Mouse (Mus musculus) ES-E14 (cell line): ENCODE results near the gene Gpatch3. TPM values are rescaled to one million over a fixed set of nuclear protein-coding genes. Genes with fewer than 3 reads are reported as not detected.

Experiments
- DNase-seq: peaks from one replicate; pipeline ENCODE4 v3.0.0-alpha.2; 2013; ENCODE audit warnings: low read depth, low spot score
- H3K27ac ChIP-seq: 2 replicates; pipeline ENCODE4 v1.5.1; 2012; ENCODE audit warnings: low read depth, mild to moderate bottlenecking, low read length, moderate library complexity, mixed read lengths; ENCODE audit not compliant: poor library complexity, insufficient read depth, severe bottlenecking
- H3K36me3 ChIP-seq: 2 replicates; pipeline ENCODE4 v1.6.1; 2012; ENCODE audit warnings: mild to moderate bottlenecking, low read length, moderate library complexity, mixed read lengths; ENCODE audit not compliant: control insufficient read depth, poor library complexity, insufficient read depth, severe bottlenecking
- H3K4me1 ChIP-seq, 2 experiments: fragments of 150-350 bp in 1 of 2; sonication (generic) in 1 of 2; 2 replicates each; pipeline ENCODE4 v1.6.1; 2012; ENCODE audit warnings: low read length in 2 of 2, mild to moderate bottlenecking in 1 of 2, mixed read lengths in 1 of 2; ENCODE audit not compliant: control insufficient read depth in 2 of 2, insufficient read depth in 2 of 2, poor library complexity in 1 of 2
- H3K4me3 ChIP-seq, 2 experiments: fragments of 150-350 bp in 1 of 2; sonication (generic) in 1 of 2; 2 replicates each; pipeline ENCODE4 v1.5.1; 2012; ENCODE audit warnings: low read length in 2 of 2, low read depth in 1 of 2, mild to moderate bottlenecking in 1 of 2, mixed read lengths in 1 of 2; ENCODE audit not compliant: insufficient read depth in 1 of 2, poor library complexity in 1 of 2, severe bottlenecking in 1 of 2
- H3K9ac ChIP-seq: 2 replicates; pipeline ENCODE4 v1.6.1; 2012; ENCODE audit warnings: low read depth, mild to moderate bottlenecking, low read length, mixed read lengths; ENCODE audit not compliant: poor library complexity, insufficient read depth, severe bottlenecking
- H3K9me3 ChIP-seq: fragments of 150-350 bp; sonication (generic); 2 replicates; pipeline ENCODE4 v1.6.1; 2012; ENCODE audit warnings: low read depth, mild to moderate bottlenecking, low read length; ENCODE audit not compliant: control insufficient read depth, insufficient read depth
- CHD2 ChIP-seq: IDR thresholded peaks from 2 replicates; pipeline ENCODE4 v1.6.1; 2014; ENCODE audit warnings: mild to moderate bottlenecking, low read depth, low read length, inconsistent platforms
- HCFC1 ChIP-seq: IDR thresholded peaks from 2 replicates; pipeline ENCODE4 v1.6.1; 2012; ENCODE audit warnings: low read length, inconsistent platforms, borderline replicate concordance; ENCODE audit not compliant: insufficient read depth
- MAFK ChIP-seq: IDR thresholded peaks from 2 replicates; pipeline ENCODE4 v1.6.1; 2014; ENCODE audit warnings: mild to moderate bottlenecking, low read depth, low read length, inconsistent platforms; ENCODE audit not compliant: insufficient read depth
- ZC3H11A ChIP-seq: IDR thresholded peaks from 2 replicates; pipeline ENCODE4 v1.6.1; 2012; ENCODE audit warnings: low read depth, mild to moderate bottlenecking, inconsistent platforms, low read length, borderline replicate concordance
- ZNF384 ChIP-seq: IDR thresholded peaks from 2 replicates; pipeline ENCODE4 v1.6.1; 2012; ENCODE audit warnings: low read depth, low read length, inconsistent platforms
- in situ Hi-C, 2 experiments: fragments of 600-800 bp; cut with MboI; formaldehyde crosslinking; loops; one replicate each; pipeline ENCODE4 v1.15.1; 2025; ENCODE audit warnings: low sequenced_read_pairs in 2 of 2, inconsistent platforms in 1 of 2; ENCODE audit not compliant: unreplicated experiment in 2 of 2
- total RNA-seq: library from RNA; depleted of rRNA; stranded (reverse); fragments of 300-350 nt; gene quantifications from 2 replicates; pipeline ENCODE4 v1.2.3, GENCODE M21; 2012

Gpatch3 gene
- total RNA-seq, 1 experiment = 19.9 TPM

- Histone ChIP-seq H3K4me3 (no peak overlapping the region), H3K9ac (no peak overlapping the region), H3K4me1 (peaks cover 9 to 21% of the 10 kb centered on the region in 2 experiments), H3K9me3 (no peaks in the 10 kb centered on the region), H3K36me3 (peaks cover 40% of the 10 kb centered on the region), H3K27ac (no peak overlapping the region)
- in situ Hi-C loops = no loop called here
- no peak for TF ChIP-seq MAFK
- no peak for TF ChIP-seq ZC3H11A
- no peak for TF ChIP-seq HCFC1
- TF ChIP-seq CHD2 = no peak
- TF ChIP-seq ZNF384 = no peak
- DNase-seq = no peak
Observed at GRCm38 (mm10) chr4:133611815-133612214, 37.3 kb downstream of the Gpatch3 start.

GRCm38 (mm10) chr4:133612416-133612815, 37.9 kb downstream of the Gpatch3 start:
- Histone ChIP-seq H3K27ac (no peak overlapping the region), H3K4me1 (peaks cover 4 to 17% of the 10 kb centered on the region in 2 experiments; a peak in 3 of 4 replicates), H3K36me3 (peaks cover 38% of the 10 kb centered on the region), H3K9ac (no peak overlapping the region), H3K4me3 (no peak overlapping the region), H3K9me3 (no peaks in the 10 kb centered on the region)
- TF ChIP-seq HCFC1 = no peak
- no peak for TF ChIP-seq ZNF384
- TF ChIP-seq MAFK = no peak
- no peak for TF ChIP-seq ZC3H11A
- in situ Hi-C loops = no loop called here
- DNase-seq = no peak

GRCm38 (mm10) chr4:133613026-133613425, 38.5 kb downstream of the Gpatch3 start:
- H3K27ac ChIP-seq = no peak overlapping the region
- no peak for DNase-seq
- H3K4me3 ChIP-seq = no peak overlapping the region
- peaks cover 2 to 15% of the 10 kb centered on the region in 2 experiments; a peak in 3 of 4 replicates for H3K4me1 ChIP-seq
- TF ChIP-seq CHD2 (no peak), ZC3H11A (no peak), ZNF384 (no peak), MAFK (no peak), HCFC1 (no peak)
- no peaks in the 10 kb centered on the region for H3K9me3 ChIP-seq
- peaks cover 37% of the 10 kb centered on the region for H3K36me3 ChIP-seq
- in situ Hi-C loops = no loop called here
- H3K9ac ChIP-seq = no peak overlapping the region

- Histone ChIP-seq H3K4me1 (peaks cover 2 to 15% of the 10 kb centered on the region in 2 experiments; a peak in 3 of 4 replicates), H3K36me3 (peaks cover 30% of the 10 kb centered on the region; the same call in 1 of the 2 replicates), H3K27ac (no peak overlapping the region), H3K4me3 (no peak overlapping the region), H3K9ac (no peak overlapping the region), H3K9me3 (no peaks in the 10 kb centered on the region)
- DNase-seq = no peak
- no peak for TF ChIP-seq HCFC1
- TF ChIP-seq ZNF384 = no peak
- no peak for TF ChIP-seq MAFK
- no peak for TF ChIP-seq CHD2
- in situ Hi-C loops = no loop called here
Observed at GRCm38 (mm10) chr4:133613867-133614266, 39.3 kb downstream of the Gpatch3 start.

GRCm38 (mm10) chr4:133614274-133614761, 39.8 kb downstream of the Gpatch3 start:
- Histone ChIP-seq H3K4me1 (peaks cover 2 to 15% of the 10 kb centered on the region in 2 experiments; a peak in 3 of 4 replicates), H3K27ac (no peak overlapping the region), H3K4me3 (no peak overlapping the region), H3K9ac (no peak overlapping the region), H3K36me3 (peaks cover 30% of the 10 kb centered on the region; the same call in 1 of the 2 replicates), H3K9me3 (no peaks in the 10 kb centered on the region)
- DNase-seq = no peak
- in situ Hi-C loops = no loop called here
- TF ChIP-seq MAFK (no peak), HCFC1 (no peak), ZC3H11A (no peak), CHD2 (no peak), ZNF384 (no peak)
